Mouse (Mus musculus): ENCODE measurements at regions not wholly inside any gene's neighbourhood (a gene's known extent, or its start where the extent isn't known, plus 50 kb on each side); places are given as distances from the start of the nearest gene placed in this dataset.

DNA sequence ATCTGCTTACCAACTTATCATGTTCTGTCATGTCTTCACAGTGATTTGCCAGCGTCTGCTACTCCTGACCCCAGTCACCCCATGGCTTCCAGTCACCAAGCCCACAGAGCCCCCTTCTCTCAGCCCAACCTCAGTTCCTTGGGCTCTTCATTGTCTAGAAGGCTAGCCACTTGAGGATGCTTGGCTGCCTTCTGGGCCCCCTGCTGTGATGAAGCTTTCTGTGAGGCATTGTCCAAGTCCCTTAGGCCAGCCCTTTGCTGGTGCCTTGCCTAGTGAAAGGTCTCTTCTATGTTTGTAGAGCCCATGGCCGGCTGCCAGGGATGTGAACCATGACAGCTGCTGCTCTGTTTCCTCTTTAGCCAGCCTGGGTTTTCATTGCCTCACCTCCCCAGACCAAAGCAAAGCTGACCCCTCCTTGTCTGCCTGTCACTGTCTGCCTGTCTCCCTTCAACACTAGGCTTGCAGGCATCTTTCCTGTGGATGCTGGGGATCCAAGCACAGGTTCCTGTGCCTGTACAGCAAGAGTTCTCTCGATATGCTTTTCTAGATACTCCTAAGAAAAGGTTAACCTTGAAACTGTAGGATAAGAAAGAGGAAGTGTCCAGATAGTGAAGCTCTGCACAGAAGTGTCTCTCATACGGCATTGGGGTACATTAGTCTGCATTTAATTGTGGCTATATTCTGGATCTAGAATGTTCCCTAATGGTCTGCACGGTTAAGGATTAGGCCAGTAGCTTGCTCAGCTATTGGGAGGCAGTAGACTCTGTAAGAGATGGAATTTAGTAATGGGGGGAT, 149.5 kb downstream of the Qrsl1 start:
- TF ChIP-seq CTCF (IDR thresholded peaks at IDR 0.05; ENCODE audit: control insufficient read depth, insufficient read depth, insufficient replicate concordance, low read depth, low read length), result no peak
- TF ChIP-seq POLR2A (IDR thresholded peaks at IDR 0.05; ENCODE audit: control insufficient read depth, low read depth, low read length), result no peak
